Mouse (Mus musculus): Measurements from ENCODE around the gene Dnajb4.
A peak's percentile ranks its signal among the peaks of the same experiment; 100 is the strongest.

The Dnajb4 gene

DNA sequence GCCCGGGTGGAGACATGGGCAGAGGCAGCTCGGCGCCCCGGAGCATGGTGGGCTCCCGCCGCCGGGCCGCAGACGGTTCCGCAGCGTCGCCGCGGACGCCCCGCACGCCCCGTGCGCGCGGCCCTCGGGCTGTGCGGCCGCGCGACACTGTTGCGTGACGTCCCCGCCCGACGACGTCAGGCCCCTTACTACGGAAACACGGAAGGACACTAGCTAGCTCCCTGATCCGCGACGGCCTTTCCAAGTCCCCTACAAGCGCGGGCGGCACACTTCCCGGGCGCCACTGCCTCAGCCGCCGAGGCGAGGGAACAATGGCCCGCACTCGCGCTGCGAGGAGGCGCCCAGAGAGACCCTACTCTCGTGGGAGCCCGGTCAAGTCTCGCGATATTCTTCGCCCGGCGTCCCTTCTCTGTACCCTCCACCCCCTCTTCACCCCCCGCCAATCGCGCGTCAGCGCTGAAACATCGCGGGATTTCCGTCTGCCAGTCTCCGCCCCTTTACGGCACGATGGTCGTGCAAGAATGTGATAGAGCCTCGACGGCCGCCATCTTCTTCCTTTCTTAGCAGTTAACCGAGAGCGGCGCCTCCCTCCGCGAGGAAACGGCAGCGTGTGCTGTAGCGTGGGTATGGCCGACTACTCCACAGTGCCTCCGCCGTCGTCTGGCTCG is at the start of gene Dnajb4, which contains the start of gene Fubp1:
Gene Dnajb4 (minus strand): TSS at position 336 of the 668 bp plus-strand sequence.
Gene Fubp1 (plus strand): TSS at position 456 of the 668 bp plus-strand sequence.
- peak; percentile 99 for DNase-seq

DNA sequence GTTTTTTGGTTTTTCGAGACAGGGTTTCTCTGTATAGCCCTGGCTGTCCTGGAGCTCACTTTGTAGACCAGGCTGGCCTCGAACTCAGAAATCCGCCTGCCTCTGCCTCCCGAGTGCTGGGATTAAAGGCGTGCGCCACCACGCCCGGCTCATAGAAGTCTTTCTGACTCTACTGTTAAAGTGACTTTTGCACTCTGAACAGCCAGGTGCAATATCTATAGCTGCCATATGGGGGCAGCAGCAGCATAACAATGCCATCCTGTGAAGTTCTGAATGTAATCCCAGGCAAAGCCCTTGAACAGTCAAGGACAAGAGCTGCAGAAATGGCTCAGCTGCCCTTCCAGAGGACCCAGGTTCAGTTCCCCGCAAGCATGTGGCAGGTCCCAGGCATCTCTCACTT is 49.3 kb upstream of the Dnajb4 start:
- DNase-seq = peak; percentile 64

DNA sequence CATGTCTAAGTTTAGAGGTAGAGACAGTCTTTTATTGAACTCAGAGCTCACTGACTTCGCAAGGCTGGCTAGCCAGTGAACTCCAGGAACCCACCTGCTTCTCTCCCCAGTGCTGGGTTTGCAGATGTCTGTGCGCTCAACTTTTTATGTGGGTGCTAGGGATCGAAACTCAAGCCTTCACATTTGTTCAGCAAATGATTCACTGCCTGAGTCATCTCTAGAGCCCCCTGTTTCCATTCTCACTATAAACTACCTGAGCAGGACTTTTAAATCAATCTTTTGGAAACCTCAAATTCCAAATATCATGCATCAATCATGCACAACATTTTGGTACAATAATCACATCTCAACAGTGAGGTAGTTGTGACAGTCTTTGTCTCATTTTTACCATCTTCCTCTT is 47.4 kb upstream of the Dnajb4 start:
- no peak for DNase-seq

DNA sequence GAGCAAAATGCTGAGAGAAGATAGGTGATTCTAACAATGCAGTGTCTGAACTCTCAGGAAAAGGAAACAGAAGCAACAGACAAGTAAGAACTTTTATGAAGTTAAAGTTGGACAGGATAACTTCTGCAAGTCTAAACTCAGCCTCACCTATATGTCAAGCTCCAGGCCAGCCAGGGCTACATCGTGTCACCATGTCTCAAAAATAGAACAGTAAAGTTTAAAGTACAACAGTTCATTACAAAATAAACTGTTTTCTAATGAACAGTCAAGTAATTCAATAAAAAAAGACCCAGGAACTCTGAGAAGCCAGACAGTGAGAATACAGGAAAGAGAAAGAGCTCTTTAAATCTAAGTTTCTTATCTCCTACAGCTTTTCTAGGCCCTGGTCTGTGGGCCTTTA is 40.4 kb upstream of the Dnajb4 start:
- no peak for DNase-seq

DNA sequence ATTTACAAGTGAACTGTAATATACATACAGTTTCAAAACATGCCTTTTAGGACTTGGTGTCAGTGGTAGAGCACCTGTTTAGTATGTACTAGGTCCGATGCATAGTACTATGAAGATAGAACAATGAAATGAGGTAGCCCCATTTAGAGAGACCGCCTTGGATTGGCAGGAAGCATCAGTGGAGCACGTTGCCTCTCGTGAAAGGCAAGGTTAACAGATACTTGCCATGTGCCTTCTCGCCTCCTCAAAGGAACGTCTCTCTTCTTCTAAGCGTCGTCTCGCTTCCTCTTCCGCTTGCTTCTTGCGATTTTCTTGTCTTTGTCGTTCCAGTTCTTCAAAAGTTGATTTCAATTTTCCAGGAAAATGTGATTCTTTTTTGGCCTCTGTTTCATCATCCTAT is 37.6 kb upstream of the Dnajb4 start:
- no peak for DNase-seq

DNA sequence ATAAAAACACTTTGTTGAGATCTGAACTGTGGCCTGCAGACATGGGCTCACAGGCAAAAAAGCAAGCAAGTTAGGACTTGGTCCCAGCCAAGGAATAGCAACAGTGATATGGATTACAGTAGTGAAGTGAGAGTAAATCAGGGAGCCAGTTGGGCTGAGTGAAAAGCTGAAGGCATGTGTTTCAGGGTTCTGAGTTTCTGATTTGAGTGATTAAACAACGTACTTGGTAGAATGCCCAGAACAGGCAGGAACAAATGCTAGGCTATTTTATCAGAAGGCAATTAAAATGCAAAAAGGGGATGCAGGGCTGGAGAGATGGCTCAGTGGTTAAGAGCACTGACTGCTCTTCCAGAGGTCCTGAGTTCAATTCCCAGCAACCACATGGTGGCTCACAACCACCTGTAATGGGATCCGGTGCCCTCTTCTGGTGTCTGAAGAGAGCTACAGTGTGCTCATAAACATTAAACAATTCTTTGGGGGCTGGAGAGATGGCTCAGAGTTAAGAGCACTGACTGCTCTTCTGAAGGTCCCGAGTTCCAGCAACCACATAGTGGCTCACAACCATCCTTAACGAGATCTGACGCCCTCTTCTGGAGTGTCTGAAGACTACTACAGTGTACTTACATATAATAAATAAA is 35.3 kb upstream of the Dnajb4 start:
- DNase-seq = peak; percentile 52

DNA sequence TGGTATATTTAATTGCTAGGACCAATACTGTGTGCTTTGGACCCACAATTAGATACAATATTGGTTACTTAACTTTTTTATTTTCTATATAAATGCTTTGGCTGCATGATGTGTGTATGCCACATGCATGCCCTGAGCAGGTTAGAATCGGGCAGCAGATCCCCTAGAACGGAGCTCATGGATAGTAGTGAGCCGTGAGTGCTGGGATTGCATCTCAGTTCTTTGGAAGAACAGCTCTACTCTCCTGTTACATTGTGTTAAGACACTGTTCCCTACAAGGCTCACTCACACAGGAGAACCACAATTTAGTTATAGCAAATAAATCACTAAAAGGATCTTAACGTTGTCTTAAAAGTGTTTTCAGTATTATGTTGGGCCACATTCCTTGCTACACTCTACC is 33.2 kb upstream of the Dnajb4 start:
- no peak for DNase-seq

DNA sequence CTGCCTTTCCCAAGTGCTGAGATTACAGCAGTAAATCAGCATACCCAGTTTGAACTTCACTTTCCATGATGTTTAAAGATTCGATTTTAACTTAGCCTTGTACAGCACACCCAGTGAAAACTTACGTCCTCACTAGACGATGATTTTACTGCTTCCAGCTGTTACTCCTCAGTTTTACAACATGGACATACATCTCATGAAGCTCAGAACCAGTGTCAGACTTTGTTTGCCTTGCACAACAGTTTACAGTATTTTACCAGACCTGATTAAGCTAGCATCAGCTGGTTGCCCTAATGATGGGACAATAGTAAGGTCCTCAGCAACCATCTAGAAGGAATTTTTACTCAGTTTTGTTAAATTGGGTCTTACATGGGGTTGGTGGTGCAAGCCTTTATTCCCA is 31.0 kb upstream of the Dnajb4 start:
- DNase-seq = no peak

DNA sequence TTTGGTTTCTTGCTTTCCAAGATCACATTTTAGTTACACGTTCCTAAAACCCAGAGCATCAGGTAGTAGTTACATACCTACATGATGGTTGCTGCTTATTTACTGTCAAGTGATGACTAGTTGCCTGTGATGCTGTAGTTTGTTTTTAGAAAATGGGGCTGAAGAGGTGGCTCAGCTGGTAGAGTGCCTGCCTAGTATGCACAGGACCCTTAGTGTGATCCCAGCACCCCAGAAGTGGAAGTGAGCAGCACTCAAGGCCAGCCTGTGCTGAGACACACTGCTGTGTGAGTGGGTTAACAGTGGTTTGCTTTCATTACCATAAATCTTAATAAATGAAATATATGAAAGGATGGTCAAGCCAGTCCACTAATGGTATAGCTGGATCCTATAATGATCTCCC is 29.5 kb upstream of the Dnajb4 start:
- no peak for DNase-seq

DNA sequence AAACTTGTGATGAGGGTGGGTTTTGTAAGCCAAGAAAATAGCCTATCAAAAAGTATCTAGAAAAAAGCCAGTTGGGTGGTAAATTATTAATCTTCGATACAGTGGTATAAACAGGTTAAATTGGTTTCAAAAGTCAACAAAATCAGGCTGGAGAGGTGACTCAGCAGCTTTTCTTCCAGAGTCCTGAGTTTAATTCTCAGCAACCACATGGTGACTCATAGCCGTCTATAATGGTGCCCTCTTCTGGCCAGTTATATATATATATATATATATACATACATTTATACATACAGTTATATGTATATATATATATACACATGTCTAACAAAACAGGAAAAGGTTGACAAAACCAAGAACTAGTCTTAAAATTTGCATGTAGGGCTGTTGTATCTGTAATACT is 28.7 kb upstream of the Dnajb4 start:
- no peak for DNase-seq

DNA sequence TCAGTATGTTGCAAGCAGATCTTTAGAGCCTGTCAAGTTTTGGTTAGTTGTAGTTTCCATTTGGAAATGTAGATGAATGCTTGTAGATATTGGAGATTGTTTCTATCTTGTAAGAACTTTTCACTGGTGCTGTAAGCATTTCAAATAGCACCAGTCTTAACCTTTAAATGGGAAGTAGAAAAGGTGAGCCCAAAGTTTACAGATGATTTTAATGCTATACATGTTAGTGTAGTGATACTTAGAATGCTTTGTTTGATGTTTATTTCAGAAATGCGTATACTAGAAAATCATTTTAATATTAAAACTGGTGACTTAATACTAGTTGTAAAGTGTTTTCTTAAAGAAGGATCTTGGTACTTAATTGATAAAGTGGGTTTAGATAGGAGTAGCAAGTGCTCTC is 25.7 kb upstream of the Dnajb4 start:
- no peak for DNase-seq

DNA sequence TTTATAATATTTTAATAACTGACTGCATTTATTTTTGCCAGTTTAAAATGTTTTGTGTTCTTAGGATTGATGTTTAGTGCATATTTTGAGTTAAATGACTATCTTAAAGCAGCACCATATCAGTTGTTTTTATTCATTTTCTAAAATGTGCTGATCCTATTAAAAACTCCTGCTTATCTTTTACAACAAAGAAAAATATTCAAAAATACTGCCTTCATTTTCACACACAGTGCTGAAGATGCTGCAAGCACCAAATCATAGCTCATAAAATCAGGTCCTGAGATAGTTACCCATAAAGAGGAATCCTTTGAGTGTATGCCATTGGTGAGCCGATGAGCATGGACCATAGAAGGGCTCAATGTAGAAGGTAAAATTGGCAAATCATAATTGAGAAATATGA is 25.1 kb upstream of the Dnajb4 start:
- DNase-seq = no peak

DNA sequence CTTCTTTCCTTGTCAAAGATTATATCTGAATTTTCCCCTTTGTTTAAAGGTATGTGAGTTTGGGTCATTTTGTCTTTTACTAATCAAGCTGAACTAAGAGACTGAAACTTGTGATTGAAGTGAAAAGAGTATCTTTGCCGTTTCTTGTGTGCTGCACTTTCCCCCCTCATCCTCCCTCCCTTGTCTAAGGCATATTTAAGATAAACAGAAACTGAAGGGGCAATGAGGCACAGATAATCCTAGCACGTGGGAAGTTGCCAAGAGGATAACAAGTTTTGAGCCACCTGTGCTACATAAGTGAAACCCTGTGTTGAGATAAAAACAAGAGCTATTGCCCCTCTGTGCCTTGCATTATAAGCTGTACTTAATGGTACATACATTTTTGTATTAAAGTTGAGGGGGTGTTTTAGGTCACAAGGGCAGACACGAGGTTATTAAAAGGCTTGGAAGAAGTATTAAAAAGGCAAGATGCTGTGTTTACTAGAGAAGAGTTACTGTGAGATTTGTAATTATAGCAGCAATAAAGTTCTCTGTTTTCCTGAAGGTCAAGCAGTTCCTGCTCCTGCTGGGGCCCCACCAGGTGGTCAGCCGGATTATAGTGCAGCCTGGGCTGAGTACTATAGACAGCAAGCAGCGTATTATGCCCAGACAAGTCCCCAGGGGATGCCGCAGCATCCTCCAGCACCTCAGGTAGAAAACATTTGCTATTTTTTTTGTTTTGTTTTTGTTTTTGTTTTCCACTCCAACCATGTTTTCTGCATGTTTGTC is 21.4 kb upstream of the Dnajb4 start:
- DNase-seq = no peak

DNA sequence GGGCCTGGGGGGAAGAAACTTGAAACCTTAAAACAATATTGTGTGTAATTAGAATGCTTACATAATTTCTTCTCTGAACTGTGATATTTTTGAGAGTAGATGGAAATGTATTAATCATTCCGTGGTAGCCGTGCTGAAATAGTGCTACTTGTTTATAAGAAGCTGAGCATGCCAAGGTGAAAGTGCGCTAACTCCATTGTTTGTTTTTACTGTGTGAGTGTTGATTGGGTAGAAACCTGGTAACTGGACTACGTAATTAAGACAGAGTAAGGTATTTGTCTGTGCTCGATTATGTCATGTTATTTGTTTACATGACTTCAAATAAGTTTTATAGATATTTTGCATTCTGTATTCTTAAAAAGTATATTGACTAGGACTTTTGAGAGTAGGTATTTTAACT is 19.2 kb upstream of the Dnajb4 start:
- no peak for DNase-seq

DNA sequence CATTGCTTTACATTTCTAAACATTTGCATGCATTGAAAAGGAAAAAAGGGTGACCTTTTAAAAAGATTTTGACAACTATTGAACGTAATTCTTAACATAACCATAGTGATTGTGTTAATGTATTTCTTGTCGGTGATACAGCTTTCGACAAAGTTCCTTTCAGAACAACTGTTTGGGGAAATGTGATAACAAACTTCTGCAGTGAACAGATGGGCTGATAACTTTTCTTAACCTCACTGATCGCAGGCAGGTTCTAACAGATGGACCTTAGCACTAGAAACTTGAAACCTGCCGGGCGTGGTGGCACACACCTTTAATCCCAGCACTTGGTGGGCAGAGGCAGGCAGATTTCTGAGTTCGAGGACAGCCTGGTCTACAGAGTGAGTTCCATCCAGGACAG is 18.7 kb upstream of the Dnajb4 start:
- no peak for DNase-seq

DNA sequence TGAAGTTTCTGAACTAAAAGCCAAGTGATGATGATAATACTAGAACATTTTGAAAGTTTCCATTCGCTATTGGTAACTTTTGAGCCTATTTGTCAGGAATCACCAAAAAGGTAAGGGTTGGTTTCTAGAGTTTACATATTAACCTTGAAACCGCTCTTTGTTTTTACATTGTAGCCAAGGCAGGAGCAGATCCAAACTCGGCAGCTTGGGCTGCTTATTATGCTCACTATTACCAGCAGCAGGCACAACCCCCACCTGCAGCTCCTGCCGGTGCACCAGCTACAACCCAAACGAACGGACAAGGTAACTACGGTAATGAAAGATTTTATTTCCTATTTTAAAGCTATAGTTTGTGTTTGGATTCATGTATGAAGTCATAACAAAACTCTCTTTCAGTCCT is 15.8 kb upstream of the Dnajb4 start:
- no peak for DNase-seq

DNA sequence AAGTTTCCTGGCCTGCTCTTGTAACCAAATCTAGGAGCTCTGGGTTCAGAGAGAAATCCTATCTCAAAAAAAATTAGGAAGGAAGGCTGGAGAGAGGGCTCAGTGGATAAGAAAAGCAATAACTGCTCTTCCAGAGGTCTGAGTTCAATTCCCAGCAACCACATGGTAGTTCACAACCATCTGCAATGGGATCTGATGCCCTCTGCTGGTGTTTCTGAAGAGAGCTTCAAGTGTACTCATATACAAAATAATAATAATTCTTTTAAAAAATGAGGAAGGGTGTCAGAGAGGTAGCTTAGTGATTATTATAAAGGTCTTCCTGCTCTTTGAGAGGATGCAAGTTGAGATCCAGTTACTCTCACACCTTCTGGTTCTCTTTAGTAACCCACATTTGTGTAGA is 14.8 kb upstream of the Dnajb4 start:
- DNase-seq = no peak

DNA sequence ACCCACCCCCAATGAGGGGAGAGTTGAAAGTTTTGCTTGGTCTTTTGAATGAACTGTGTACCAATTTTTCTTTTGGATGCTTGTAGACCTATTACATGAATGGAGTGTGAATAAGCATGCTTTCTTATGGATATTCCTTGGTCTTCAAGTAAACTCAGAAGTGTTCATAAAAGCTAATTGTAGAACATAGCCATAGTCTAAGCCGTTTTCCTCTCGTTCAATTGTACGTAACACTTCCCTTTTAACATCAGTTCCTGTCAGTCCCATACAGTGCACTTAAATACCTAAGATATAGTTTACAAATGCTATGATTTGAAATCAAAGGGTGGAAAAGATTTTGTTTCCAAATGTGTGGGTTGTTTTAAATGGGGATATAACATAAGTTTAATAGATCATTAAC is 3.3 kb upstream of the Dnajb4 start:
- no peak for DNase-seq

DNA sequence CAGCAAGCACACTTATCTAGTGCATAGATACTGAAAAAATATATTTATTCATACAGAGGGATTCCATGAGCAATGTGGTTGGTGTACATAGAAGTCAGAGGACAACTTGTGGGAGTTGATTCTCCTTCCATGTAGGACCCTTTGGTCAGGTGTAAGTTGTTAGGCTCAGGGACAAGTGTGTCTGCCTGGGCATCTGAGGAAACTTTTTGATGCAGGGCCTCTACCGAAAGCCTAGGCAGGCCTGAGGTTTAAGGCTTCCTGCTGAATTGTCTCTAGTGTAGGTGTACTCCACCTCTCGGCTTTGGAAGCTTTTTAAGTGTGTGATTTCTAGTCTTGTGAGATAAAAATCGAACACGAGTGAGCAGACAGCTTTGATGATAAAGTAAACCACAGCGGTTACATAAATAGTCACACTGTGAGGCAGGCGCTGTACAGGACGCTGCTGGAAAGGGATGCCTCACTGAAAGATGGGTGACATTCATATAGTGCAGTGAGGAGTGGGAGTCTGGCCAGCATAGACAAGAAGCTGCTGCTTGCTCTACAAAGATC is 1.7 kb upstream of the Dnajb4 start:
- DNase-seq = no peak

DNA sequence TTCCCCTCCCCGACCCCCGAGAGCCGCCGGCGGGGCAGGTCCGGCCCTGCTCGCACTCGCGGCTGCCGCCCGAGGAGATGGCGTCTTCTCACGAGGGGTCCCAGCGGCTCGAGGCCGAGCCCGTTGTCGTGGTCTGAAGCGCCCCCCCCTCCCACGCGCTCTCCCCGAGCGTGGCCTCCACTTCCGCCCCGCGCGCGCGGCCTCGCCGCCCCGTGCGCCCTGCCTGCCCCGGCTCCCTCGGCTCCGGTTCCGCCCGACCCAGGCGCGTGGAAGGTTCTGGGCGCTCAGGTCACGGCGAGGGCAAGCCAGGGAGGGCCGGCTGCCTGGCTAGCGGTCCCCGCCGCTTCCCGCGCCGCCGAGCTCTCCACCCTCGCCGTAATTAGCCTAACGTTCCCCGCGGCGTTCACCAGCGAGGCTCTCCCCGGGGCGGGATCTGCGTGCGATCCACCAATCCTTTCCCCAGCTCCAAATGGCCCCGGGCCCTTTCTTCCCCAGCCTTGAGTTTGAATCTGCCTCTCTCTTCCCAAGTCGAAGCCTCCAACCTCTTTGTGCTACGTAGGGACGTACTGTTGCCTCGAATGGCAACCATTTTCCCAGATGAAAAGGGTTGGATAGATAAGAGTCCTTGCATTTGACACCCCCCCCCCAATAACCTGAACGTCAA is 758 bp upstream of the Dnajb4 start:
- DNase-seq = peak; percentile 61

DNA sequence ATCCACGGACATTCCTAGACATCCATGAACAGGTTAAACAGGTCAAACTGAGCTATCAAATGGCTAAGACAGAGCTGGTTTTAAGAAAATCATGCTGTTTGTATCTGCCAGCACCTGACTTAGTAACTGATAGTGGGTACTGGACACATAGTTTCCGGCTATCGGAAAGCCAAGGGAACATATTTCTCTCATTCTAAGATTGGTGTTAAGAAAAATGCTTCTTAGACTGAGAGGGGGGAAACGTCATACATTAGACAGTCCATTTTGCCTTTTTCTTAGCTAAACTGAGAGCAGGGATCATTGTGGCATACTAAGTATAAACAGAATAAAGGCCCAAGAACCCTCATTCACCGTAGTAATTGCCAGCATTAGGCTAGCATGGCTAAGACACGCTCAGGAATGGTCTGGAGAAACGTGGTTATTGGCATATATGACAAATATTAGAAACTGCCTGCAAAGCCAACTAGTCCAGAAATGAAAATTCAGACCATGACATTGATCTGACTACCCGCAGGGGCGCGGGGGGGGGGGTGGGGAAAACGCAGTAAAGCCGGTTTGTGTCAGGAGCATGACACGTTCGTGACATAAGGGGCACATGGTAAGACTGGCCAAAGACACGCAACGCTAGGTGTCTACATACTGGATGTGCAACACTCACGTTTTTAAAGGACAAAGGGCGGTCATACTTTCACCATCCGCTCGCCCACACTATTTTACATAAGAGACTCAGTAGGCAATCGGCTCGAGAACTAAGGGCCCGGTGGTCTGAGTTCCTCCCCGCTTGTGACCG is 730 bp downstream of the Dnajb4 start:
- DNase-seq = no peak

DNA sequence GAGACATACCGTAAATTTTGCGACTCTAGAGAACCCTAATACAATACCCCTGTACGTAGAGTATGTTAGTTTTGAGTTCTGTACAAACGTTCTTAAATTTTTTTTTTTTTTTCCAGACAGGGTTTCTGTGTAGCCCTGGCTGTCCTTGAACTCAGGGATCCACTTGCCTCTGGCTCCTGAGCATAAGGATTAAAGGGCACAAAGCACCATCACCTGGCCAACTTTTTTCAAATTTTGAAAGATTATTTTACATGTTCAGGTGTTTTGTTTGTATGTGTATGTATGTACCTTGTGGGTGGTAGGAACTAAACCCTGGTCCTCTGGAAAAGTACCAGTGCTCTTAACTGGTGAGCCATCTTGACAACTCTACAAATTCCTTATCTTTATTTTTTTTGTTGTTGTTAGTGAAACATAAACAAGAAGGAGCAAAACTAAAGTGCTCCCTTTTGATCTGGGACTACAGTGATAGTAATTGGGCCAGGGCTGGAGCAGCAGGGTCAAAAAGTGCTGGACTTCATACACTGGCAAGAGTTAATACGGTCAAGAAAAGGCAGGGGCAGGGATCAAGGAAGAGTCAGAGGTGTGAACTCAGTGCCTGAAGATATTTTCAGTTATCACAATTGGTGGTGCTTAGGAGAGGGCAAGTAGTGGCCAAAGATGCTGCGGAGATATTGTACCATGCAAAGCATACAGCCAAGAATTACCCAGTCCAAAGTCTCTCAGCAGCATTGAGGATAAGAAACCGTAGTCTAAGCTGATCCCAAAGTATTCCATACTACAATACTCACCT is 1.8 kb downstream of the Dnajb4 start:
- no peak for DNase-seq

Data from layer of hippocampus, adult 9-11 months (tissue).